Mouse (Mus musculus): ENCODE data around the gene Rpl29. TPM values are rescaled to one million over a fixed set of nuclear protein-coding genes. Genes with fewer than 3 reads are reported as not detected.
A peak's percentile ranks its signal among the peaks of the same experiment; 100 is the strongest.

Gene Rpl29
- total RNA-seq, 2 experiments from 2014 or later: 456 to 462 TPM

GRCm38 (mm10) chr9:106473081-106473752 is 44.0 kb downstream of the Rpl29 start:
- peak; percentile 5 for DNase-seq

GRCm38 (mm10) chr9:106473753-106474105 is 44.5 kb downstream of the Rpl29 start:
- peak; percentile 24 for DNase-seq

GRCm38 (mm10) chr9:106474456-106474855 is 45.2 kb downstream of the Rpl29 start:
- peak; percentile 76 for DNase-seq

GRCm38 (mm10) chr9:106475046-106475445 is 45.8 kb downstream of the Rpl29 start:
- peak; percentile 48 for DNase-seq

- DNase-seq: peak; percentile 20
These were observed 46.4 kb downstream of the Rpl29 start, which contains the start of gene Rrp9 for GRCm38 (mm10) chr9:106475663-106476001. Rrp9 (plus strand) TSS chr9:106475963.

DNA sequence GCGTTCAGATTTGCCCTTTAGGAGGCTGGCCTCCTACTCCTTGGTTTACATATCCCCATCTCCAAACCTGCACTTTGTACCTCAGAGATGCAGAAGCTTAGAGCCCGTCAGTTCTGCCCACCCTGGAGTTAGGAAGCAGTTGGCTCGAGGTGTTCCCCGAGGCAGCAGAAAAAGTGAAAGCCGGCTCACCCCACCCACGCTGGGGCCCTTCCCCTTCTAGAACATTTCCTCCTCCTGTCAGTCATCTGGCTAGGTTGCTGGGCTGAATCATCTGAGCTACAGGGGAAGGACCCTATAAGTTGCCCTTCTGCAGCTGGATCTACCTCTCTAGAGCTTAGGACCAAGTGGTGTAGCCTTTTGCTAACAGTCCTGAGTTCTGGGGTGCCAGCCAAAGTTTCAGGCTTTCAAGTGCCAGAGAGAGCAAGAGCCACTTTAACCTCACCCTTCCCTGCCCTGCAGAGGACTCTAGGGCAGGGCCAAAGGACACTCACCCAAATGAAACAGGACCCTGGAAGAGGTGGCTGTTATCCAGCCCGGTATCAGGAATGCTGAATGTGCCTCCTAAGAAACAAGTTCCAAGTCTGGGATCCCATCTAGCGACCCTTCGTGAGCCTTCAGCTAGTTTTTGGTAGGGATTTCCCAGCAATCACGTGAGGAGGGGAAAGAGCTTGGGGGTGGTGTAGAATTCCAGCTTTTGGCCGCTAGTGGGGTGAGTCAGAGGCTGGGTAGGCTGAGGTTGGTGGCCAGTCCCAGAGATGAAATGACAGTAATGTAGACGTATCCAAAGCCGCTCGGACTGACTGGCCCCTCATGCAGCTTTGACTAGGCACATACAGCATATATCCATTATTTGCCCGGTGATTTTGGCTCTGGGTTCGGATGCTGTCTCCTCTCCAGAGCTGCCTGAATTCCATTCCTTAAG is 47.0 kb downstream of the Rpl29 start:
- DNase-seq: peak; percentile 57

- DNase-seq: peak; percentile 93
These were observed 47.8 kb downstream of the Rpl29 start, which contains the start of gene Parp3 for GRCm38 (mm10) chr9:106476924-106477484. Parp3 (minus strand) TSS chr9:106476949.

- DNase-seq: peak; percentile 3
These were observed 48.4 kb downstream of the Rpl29 start for GRCm38 (mm10) chr9:106477649-106478048.

DNA sequence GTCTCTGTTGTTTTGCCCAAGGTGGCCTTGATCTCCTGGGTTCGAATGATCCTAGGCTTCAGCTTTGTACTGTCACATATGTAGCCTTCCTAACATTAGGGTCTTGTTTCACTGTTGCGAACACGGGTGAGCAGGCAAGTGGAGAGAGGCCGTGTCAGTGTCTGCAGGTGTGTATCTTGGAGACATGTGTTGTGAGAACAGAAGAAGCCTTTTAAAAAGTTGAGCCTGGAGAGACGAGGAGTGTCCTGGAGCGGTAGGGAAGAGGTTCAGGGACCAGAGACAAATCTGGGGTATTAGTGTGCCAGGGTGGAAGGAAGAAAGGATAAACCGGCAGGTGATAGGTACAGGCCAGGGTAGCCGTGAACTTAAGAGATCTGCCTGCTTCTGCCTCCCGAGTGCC is 48.8 kb downstream of the Rpl29 start:
- peak; percentile 2 for DNase-seq

- DNase-seq: peak; percentile 2
These were observed 51.3 kb downstream of the Rpl29 start for GRCm38 (mm10) chr9:106480541-106480940.

- peak; percentile 2 for DNase-seq
These were observed 51.8 kb downstream of the Rpl29 start for GRCm38 (mm10) chr9:106481075-106481474.

Other genes with a start within 250 kb of the Rpl29 start
- gene Ppm1m, start 229.7 kb upstream of the Rpl29 start, total RNA-seq (2021): 10 to 100 TPM in 1 of 2 experiments, 1 to 10 TPM in 1; 8.0 to 10.0 TPM
- 10 to 100 TPM; 57.2 to 70.5 TPM for gene Twf2, start 226.3 kb upstream of the Rpl29 start, total RNA-seq (2021)
- under 1 TPM; 0.52 to 0.90 TPM for gene Tlr9, start 206.9 kb upstream of the Rpl29 start, total RNA-seq (2021)
- gene Alas1, start 180.8 kb upstream of the Rpl29 start, total RNA-seq (2021): 100 to 1,000 TPM; 152 to 165 TPM
- gene Poc1a, start 148.4 kb upstream of the Rpl29 start, total RNA-seq (2021): 1 to 10 TPM; 3.7 to 5.2 TPM
- 10 to 100 TPM; 16.0 to 19.9 TPM for gene Dusp7, start 60.8 kb upstream of the Rpl29 start, total RNA-seq (2021)
- gene Acy1, start 8.9 kb downstream of the Rpl29 start, total RNA-seq (2021): 10 to 100 TPM; 12.3 to 12.5 TPM
- gene Abhd14b, start 18.0 kb downstream of the Rpl29 start, total RNA-seq (2021): 1 to 10 TPM; 6.3 to 7.5 TPM
- gene Abhd14a, start 18.2 kb downstream of the Rpl29 start, total RNA-seq (2021): 10 to 100 TPM; 13.5 to 15.3 TPM
- 10 to 100 TPM; 54.2 to 68.2 TPM for gene Pcbp4, start 23.8 kb downstream of the Rpl29 start, total RNA-seq (2021)
- under 1 TPM; 0.19 to 0.52 TPM for gene Gpr62, start 36.5 kb downstream of the Rpl29 start, total RNA-seq (2021)
- 10 to 100 TPM; 17.7 to 19.4 TPM for gene Rrp9, start 46.5 kb downstream of the Rpl29 start, total RNA-seq (2021)
- 10 to 100 TPM; 51.6 to 55.7 TPM for gene Parp3, start 47.5 kb downstream of the Rpl29 start, total RNA-seq (2021)
- gene Iqcf1, start 70.5 kb downstream of the Rpl29 start, total RNA-seq (2021): not detected
- gene Iqcf5, start 85.1 kb downstream of the Rpl29 start, total RNA-seq (2021): not detected
- gene Iqcf3, start 132.2 kb downstream of the Rpl29 start, total RNA-seq (2021): not detected
- gene Iqcf4, start 141.5 kb downstream of the Rpl29 start, total RNA-seq (2021): not detected
- not detected for gene Iqcf6, start 197.1 kb downstream of the Rpl29 start, total RNA-seq (2021)
- under 1 TPM in 1 of 2 experiments, not detected in 1; 0.09 TPM for gene Grm2, start 226.6 kb downstream of the Rpl29 start, total RNA-seq (2021)